Mouse (Mus musculus): ENCODE results near the gene Nrf1.

DNA sequence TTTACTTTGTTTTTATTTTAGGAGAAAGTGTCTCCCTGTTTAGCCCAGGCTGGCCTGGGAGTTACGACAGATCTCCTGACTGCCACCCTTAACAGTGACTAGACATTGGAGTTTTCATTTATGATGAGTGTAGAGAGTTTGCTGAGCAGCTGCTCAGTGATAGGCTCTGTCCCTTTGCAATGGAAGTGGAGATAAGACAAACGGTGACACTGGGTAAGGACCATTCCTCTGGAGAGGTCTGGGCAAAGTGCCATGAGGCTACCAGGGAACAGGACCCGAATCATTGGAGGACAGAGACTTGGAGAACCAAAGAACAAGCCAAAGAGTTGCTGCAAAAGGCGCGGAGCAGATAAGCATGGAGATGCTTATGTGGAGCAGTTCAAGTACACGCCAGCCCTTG, 100.0 kb downstream of the Nrf1 start:
- TF ChIP-seq CTCF (IDR thresholded peaks at IDR 0.05; ENCODE audit: borderline replicate concordance, insufficient read depth, low read length) (no peak), POLR2A (IDR thresholded peaks at IDR 0.05; ENCODE audit: low read depth, low read length) (no peak)

Data from embryonic fibroblast, embryonic 13.5 days (primary cell).